Mouse (Mus musculus): ENCODE results near the gene Efna5.

Gene Efna5

DNA sequence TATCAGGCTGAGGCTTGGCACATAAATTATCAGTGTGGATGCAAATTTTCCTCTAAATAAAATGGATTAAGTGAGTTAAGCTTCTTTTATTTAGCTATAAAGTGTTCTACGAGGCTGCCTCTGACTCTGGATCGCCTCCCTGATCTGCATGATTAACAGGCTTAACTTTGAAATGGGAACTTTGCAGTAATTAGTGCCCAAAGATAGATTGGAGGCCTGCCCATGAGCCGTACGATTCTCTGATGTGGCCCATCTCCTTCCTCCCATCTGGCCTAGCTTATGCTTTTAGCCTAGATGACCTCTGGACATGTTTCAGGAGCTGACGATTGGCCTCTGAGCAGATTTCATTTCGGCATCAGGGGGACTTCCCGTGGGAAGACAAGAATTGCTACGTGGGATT lies 273.0 kb downstream of the Efna5 start:
- DNase-seq (ENCODE audit: low spot score in 2 of 2), result no peak

DNA sequence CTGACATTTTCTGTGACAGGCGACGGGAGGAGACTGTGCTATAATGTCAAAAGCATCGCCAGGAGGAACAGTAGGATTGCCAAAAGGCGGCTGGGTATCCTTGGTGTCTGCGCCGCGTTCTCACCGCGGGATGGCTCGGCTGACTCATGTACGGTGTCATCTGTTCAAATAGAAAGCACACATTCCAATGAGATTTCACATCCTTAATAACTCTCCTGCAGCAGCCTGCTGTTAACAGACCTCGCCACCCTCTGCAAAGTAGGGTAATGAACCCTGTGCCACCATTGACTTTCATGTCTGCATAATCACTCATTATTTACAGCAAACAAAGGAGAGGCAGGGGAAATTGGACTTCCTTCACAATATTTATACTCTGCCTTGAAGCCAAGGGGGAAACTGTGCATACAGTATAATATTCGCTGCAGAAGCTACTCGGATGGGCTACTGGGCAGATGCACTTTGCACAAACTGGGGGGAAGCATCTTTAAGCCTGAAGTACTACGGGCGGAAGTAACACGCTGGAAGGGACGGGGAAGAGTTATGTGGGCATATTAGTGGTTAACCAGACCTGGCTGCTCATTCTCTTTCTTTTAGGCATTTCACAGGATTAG lies 273.7 kb downstream of the Efna5 start:
- DNase-seq (ENCODE audit: low spot score in 2 of 2), result no peak

DNA sequence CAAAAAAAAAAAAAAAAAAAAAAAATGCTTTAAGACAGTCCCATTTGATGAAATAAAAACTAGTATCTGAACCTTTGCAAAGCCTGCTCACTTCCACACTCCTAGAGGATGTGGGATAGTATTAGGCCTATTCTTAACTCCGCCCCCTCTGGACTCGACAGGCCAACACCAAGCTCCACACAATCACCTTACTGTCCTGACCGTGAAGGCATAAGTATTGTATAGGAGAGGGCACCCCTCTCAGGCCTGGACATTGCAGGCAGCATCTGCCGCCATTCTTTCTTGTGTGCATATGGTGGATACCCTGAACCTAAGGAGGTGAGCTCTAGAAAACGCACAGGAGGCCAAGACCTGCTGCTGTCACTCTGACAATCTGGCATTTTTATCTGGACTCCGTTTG lies 274.4 kb downstream of the Efna5 start:
- no peak for DNase-seq (ENCODE audit: low spot score in 2 of 2)

DNA sequence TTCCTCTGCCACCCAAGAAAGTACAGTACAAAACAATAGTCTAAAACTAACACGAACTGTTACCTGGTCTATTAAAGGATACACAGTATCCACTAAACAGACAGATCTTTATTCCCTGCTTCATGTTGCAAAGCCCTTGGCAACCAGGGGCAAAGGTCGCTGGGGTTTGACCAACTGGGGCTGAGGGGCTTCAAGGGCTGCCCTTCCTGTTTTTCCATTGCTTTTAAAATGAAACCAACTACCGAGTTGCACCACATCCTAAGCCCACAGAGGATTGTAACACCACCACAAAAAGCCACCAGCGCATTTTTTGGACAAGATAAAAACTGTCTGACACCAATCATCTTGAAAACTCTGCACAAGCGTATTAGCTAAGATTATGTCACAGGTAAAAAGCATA lies 276.8 kb downstream of the Efna5 start:
- no peak for DNase-seq (ENCODE audit: low spot score in 2 of 2)

DNA sequence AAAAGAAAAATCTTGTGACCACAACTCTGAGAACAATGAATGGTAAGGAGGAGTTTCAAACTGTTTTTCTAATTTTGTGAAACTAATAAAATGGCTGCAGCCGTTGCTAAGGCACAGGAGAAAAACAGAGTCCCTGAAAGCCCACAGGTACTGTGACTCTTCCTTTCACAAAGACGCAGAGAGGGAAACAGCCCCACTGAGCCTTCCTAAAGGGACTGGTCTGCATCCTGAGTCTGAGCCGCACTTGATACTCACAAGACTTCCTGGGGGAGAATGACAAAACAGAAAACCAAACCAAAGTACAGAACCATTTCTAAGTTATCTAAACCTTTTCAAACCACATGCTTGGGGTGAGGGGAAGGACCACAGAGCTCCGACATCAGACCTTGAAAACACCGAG lies 277.5 kb downstream of the Efna5 start:
- no peak for DNase-seq (ENCODE audit: low spot score in 2 of 2)

DNA sequence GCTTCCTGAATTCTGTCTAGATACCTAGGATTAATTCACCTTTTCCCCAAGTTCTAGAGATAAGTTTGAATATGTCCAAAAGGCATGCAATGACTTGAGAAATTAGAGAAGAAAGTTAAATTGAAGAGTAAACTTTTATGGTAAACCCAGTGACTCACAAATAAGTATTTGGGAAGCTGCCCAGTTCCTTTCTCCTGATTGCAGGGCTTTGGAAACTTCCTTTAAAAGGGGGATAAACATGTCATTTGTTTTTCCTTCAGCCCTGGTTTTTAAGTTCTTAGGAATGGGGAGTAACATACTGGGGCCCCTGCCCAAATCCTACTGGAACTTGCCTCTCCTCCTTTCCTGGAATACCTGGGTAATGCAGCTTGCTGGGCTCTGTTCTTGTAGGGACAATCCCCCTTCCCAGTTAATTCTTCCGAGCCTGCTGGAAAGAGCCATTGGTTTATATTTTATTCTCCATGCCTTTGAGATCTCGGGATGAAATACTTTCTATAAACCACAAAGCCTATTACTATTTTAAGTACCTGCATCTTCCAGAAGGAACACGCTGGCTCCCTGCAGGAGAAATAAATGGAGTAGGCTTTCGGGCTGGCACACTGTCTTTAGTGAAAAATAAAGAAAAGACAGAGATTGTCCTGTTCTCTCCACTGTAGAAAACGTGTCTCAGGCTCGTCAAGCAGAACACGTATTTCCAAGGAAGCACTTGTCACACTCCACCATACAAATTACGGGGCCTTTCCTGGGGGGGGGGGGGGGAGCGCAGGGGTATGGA lies 282.2 kb downstream of the Efna5 start:
- no peak for DNase-seq (ENCODE audit: low spot score in 2 of 2)

DNA sequence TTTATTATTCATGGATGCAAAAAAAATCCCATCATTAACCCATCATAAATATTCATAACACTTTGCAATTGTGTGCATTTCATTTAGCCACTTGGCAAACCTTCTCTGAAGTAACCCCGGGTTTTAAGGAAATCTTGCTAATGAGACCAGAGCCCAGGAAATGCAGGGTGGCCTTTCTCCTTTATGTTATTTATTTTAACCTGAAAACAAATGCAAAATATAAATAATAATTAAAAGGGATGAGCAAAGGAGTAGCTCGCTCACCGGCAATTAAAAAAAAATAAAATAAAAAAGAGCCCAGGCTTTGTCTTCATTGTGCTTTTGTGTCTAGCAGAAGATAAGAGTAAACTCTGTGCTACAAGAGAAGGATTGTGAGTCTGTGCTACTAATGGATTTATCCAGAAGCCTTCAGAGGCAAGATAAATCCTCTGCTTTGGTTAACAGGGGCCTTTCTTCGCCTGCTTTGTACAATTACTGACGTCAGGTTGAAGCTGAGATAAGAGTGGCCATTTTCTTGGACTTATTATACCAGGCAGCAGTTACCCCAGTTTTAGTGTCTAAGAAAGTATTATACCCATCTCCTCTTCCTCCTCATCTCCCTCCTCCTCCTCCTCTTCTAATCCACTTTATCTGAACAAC lies 288.6 kb downstream of the Efna5 start:
- no peak for DNase-seq (ENCODE audit: low spot score in 2 of 2)

DNA sequence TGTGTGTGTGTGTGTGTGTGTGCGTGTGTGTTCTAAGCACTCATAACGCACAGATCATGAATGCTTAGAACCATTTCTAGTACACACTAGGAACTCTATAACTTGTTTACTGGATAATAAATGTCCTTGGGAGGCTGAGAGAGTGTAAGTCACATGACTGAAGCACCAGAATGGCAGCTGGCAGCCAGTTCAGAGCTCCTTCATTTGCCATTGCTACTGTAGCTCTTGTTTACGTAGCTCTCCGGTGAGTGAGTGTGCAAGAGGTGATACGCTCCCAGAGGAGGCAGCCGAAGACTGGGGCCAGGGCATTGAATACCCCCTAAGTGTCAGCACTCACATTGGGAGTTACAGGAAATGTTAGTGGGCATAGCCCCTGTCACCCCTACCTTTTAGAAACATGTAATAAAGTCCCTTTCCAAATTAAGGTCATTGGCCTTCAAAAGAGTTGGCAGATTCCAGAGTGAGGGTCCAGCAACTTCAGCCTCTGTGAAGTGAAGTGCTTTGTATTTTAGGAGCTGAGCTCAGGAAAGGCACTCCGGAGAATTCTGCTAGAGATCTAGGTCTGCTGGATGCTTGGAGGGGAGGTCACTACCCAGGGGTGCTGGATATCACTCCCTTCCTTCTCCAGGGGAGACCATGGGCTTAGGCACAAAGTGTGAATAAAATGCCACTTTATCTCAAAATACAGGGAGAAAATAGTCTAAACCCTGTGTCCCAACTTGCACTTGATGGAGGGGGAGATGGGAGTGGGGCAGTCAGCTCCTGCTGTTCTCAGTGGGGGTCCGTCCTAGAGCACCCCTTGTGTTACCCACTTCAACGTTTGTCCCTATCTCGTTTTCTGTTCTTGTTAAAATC lies 289.3 kb downstream of the Efna5 start:
- no peak for DNase-seq (ENCODE audit: low spot score in 2 of 2)

DNA sequence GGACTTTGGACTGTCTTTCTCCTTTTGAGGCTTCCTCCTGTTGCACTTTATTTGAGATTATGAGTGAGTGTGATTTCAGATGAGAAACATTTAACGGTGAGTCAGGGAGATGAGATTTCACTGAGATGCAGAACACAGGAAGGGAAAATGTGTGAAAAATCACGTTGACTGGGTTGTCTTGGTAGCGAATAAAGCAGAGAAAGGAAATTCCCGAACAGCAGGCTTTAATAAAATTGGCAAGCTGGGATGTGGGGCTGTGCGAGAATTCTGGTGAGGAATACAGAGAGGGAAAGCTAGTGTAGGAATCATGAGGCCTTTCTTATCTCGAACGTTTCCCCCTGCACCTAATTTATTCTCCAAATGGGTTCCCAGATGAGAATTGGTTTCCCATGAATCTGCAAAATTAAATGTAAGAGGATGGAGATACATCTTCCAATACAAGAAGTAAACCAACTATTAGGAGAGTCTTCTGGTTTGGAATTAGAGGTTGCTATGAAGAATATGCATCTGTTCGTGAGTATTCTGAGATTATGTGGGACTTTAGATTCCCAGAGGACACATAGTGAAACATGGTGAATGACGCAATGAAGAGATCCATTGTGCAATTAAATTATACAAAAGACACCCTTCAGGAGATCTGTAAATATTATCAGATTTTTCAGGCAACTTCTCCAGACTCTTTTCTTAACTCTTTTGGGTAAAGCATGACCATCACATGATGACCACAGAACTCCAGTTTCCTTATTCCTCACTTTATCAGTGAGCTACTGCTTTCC lies 290.2 kb downstream of the Efna5 start:
- no peak for DNase-seq (ENCODE audit: low spot score in 2 of 2)

DNA sequence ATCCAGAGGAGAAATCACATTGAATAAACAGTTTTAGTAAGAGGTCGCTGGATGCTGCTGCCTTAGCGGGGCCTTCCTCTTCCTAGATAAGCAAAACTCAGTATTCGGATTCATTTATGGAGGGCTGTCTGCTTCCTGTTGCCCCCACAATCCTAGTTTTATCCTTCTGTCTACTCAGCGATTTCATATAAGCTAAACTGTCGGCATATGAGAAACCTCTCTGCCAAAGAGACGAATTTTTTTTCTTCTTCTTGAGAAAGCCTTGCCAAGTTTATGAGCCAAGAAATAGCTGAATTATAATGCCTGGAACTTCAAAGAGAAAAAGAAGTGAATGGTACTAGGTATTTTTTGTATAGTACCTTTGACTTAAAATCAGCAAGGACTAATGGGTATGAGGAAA lies 301.0 kb downstream of the Efna5 start:
- no peak for DNase-seq (ENCODE audit: low spot score in 2 of 2)

DNA sequence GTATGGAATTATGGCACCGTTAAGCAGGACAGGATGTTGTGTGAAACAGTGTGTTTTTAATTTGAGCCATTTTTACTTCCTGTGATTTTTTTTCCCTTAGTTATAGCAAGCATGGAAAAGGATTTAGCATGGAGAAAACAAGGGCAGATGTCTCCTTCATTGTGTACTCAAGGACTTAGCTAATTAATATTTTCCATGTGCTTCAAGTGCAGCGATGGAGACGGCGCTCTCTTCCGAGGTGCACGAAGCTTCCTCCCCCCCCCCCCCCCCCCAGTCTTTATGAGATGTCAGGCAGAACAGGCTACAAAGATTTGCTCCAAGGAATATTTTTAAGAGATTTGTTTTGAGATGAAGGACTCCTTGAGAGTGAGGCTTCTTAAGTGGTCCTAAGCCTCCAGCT lies 301.5 kb downstream of the Efna5 start:
- DNase-seq (ENCODE audit: low spot score in 2 of 2), result no peak

DNA sequence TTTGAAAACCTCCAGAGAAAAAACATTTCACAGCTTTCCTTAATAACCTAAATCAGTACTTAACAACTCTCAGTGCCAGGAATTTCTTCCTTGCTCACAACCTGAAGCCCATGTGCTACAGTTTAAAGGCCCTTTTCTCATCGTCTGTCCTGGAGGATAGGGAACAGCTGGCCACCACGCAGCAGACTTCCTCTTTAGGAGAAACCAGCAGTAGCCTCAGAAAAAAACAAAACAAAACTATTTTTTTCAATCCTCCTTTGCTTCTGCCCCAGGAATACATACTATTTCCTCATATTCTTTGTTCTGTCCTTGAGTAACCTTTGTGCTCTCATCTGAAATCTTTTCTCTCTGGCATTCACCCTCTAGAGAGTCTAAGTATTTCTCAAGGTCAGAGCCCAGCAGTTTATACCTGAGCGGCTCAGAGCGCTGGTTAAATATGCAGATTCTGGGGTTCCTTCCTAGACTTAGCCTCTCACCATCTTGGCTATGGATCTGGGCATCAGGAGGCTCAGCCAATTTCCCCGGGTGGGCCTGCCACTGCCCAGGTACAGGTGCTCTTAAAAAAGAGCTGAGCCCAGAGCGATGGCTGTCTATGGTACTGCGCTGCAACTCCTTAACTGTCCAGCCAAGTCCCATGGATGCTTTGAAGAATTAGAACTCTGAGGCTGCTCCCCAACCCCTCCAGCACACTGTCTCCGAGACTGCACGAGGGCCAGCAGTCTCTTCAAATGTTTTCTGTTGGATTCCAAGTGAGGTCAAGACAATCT lies 306.4 kb downstream of the Efna5 start:
- DNase-seq (ENCODE audit: low spot score in 2 of 2), result no peak

DNA sequence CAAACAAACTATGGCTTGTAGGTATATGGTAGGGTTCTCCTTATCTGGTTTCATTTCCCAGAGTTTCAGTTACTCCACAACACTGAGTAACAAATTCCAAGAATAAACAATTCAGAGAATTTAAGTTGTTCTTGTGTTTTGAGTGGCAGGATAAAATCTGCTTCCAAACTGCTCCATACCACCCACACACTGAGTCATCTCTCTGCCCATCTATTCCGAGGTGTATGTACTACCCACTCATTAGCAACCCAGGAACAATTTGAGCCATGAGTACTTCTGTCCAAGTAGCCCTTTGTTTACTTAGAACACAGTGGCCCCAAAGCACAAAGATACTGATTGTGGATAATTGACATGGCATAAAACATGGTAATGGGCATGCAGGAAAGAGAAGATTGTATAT lies 311.0 kb downstream of the Efna5 start:
- no peak for DNase-seq (ENCODE audit: low spot score in 2 of 2)

DNA sequence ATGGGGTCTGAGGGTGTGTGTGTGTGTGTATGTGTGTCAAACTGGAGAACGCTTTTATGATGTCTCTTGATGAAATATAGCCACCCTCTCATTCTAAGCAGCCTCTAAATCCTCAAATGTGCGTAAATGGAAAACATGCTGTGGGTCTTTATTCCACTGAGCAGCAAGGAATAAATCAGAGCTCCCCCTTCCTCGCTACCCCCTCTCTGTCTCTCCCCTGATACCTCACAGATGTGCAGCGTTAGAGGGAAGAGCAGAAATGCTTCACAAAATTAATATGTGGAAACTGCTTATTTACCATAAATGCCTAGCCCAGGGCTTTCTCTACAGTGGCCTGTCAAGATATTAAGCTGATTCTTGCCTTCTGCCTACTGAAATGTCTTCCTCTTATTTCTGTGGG lies 313.1 kb downstream of the Efna5 start:
- no peak for DNase-seq (ENCODE audit: low spot score in 2 of 2)

DNA sequence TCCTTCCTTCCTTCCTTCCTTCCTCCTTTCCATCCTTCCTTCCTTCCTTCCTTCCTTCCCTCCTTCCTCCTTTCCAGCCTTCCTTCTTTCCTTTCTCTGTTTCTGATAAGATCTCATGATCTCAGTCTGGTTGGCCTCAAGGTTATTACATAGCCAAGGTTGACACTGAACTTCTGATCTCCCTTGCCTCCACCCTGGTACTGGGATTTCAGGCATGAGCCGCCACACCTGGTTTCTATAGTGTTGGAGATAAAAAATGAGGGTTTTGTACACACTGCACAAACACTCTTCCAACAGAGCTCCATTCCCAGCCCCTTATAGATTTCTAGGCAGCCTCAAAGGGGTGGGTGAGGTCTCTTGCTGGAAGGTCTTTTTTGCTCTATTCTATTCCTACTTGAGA lies 315.5 kb downstream of the Efna5 start:
- no peak for DNase-seq (ENCODE audit: low spot score in 2 of 2)

DNA sequence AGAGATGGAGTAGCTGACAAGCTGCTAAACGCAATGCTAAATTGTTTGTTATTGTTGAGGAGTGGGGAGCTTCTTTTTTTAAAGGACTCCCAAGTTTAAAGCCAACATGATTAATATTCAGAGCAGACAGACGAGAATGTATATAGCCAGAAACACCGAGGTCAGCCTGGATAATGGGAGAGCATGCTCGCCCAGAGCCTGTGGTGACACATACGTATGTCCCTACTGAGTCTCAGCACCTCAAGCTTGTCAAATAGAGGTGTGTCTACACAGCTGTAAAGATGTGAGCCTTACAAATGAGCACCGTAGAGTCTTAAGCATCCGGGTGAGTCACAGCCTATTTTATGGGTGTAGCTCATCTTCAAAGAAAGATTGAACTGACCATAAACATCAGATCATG lies 318.7 kb downstream of the Efna5 start:
- DNase-seq (ENCODE audit: low spot score in 2 of 2), result no peak

DNA sequence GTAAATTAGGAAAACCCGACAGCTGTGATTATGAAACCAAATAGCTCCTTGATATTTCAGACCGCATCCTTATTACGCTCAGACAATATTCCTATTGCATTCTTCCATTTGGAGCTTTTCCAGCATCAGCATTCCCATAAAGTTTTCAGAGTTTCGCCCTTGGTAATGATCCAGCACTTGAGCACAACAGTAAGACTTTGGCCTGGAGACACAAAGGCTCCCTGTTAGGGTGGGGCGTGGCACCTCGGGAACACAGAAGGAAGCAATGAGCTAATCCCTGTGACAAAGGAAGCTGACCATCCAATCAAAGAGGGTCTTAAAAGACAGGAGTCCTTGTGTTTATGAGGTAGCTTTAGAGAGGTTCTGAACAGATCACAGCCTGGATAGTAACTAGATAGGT lies 323.9 kb downstream of the Efna5 start:
- DNase-seq (ENCODE audit: low spot score in 2 of 2), result no peak
